Mouse (Mus musculus): ENCODE measurements at regions not wholly inside any gene's neighbourhood (a gene's known extent, or its start where the extent isn't known, plus 50 kb on each side); places are given as distances from the start of the nearest gene placed in this dataset.

GRCm38 (mm10) chr2:84072881-84073583, 82.7 kb downstream of the Gm13691 start:
- 56% methylated on average over 8 of the region's 8 CpGs for WGBS
- no peak overlapping the region for H3K4me3 ChIP-seq (replicated peaks)
- H3K9ac ChIP-seq, result no peak overlapping the region
- no peaks in the 10 kb centered on the region for H3K27me3 ChIP-seq (replicated peaks)
- H3K27ac ChIP-seq, result no peak overlapping the region
- H3K36me3 ChIP-seq, result no peaks in the 10 kb centered on the region
- no peak for ATAC-seq (ENCODE audit: insufficient read depth, low FRiP score, low read depth)
- H3K4me2 ChIP-seq, result no peak overlapping the region
- H3K4me1 ChIP-seq, result no peaks in the 10 kb centered on the region
- no peaks in the 10 kb centered on the region for H3K9me3 ChIP-seq

GRCm38 (mm10) chr2:84075944-84076343, 85.6 kb downstream of the Gm13691 start:
- Histone ChIP-seq H3K4me1 (no peaks in the 10 kb centered on the region), H3K4me3 (replicated peaks) (no peak overlapping the region), H3K9ac (no peak overlapping the region), H3K27ac (no peak overlapping the region), H3K27me3 (replicated peaks) (no peaks in the 10 kb centered on the region), H3K9me3 (no peaks in the 10 kb centered on the region), H3K36me3 (no peaks in the 10 kb centered on the region), H3K4me2 (no peak overlapping the region)
- WGBS, result 82% methylated on average over 3 of the region's 3 CpGs
- ATAC-seq (ENCODE audit: insufficient read depth, low FRiP score, low read depth), result no peak

- Histone ChIP-seq H3K36me3 (no peaks in the 10 kb centered on the region), H3K9me3 (no peaks in the 10 kb centered on the region), H3K4me1 (no peaks in the 10 kb centered on the region), H3K4me3 (replicated peaks) (no peak overlapping the region), H3K27me3 (replicated peaks) (no peaks in the 10 kb centered on the region), H3K9ac (no peak overlapping the region), H3K4me2 (no peak overlapping the region), H3K27ac (no peak overlapping the region)
- WGBS, result 33% methylated on average over 8 of the region's 8 CpGs
- peak; percentile 84; the same call in 1 of the 2 replicates for ATAC-seq (ENCODE audit: insufficient read depth, low FRiP score, low read depth)
Observed at GRCm38 (mm10) chr2:84079284-84079683, 88.9 kb downstream of the Gm13691 start.

- WGBS, result 19% methylated on average over 3 of the region's 3 CpGs
- Histone ChIP-seq H3K27me3 (replicated peaks) (no peaks in the 10 kb centered on the region), H3K36me3 (no peaks in the 10 kb centered on the region), H3K4me3 (replicated peaks) (no peak overlapping the region), H3K4me1 (no peaks in the 10 kb centered on the region), H3K27ac (no peak overlapping the region), H3K9ac (no peak overlapping the region), H3K4me2 (no peak overlapping the region), H3K9me3 (no peaks in the 10 kb centered on the region)
- ATAC-seq (ENCODE audit: insufficient read depth, low FRiP score, low read depth), result no peak
Observed at GRCm38 (mm10) chr2:84080228-84080627, 89.9 kb downstream of the Gm13691 start.

GRCm38 (mm10) chr2:84094751-84095150, 104.4 kb downstream of the Gm13691 start:
- no peaks in the 10 kb centered on the region for H3K27me3 ChIP-seq (replicated peaks)
- H3K27ac ChIP-seq, result no peak overlapping the region
- 81% methylated on average over 1 of the region's 1 CpGs for WGBS
- no peaks in the 10 kb centered on the region for H3K4me1 ChIP-seq
- H3K36me3 ChIP-seq, result no peaks in the 10 kb centered on the region
- H3K9me3 ChIP-seq, result no peaks in the 10 kb centered on the region
- H3K4me2 ChIP-seq, result no peak overlapping the region
- no peak overlapping the region for H3K9ac ChIP-seq
- no peak overlapping the region for H3K4me3 ChIP-seq (replicated peaks)
- no peak for ATAC-seq (ENCODE audit: insufficient read depth, low FRiP score, low read depth)

- no peaks in the 10 kb centered on the region for H3K27me3 ChIP-seq (replicated peaks)
- no peak overlapping the region for H3K27ac ChIP-seq
- ATAC-seq (ENCODE audit: insufficient read depth, low FRiP score, low read depth), result no peak
- H3K4me3 ChIP-seq (replicated peaks), result no peak overlapping the region
- H3K9me3 ChIP-seq, result no peaks in the 10 kb centered on the region
- H3K4me2 ChIP-seq, result no peak overlapping the region
- H3K36me3 ChIP-seq, result no peaks in the 10 kb centered on the region
- H3K4me1 ChIP-seq, result no peaks in the 10 kb centered on the region
- no peak overlapping the region for H3K9ac ChIP-seq
- 70% methylated on average over 4 of the region's 4 CpGs for WGBS
Observed at GRCm38 (mm10) chr2:84098746-84099145, 108.4 kb downstream of the Gm13691 start.

GRCm38 (mm10) chr2:84113562-84113961, 123.2 kb downstream of the Gm13691 start:
- H3K27me3 ChIP-seq (replicated peaks), result no peaks in the 10 kb centered on the region
- H3K27ac ChIP-seq, result no peak overlapping the region
- no peak overlapping the region for H3K4me2 ChIP-seq
- WGBS, result 50% methylated on average over 6 of the region's 6 CpGs
- no peaks in the 10 kb centered on the region for H3K4me1 ChIP-seq
- H3K4me3 ChIP-seq (replicated peaks), result no peak overlapping the region
- H3K36me3 ChIP-seq, result no peaks in the 10 kb centered on the region
- no peaks in the 10 kb centered on the region for H3K9me3 ChIP-seq
- no peak overlapping the region for H3K9ac ChIP-seq
- no peak for ATAC-seq (ENCODE audit: insufficient read depth, low FRiP score, low read depth)

GRCm38 (mm10) chr2:84119839-84120238, 129.5 kb downstream of the Gm13691 start:
- no peaks in the 10 kb centered on the region for H3K4me1 ChIP-seq
- H3K4me3 ChIP-seq (replicated peaks), result no peak overlapping the region
- 92% methylated on average over 2 of the region's 2 CpGs for WGBS

GRCm38 (mm10) chr2:84127586-84127985, 137.2 kb downstream of the Gm13691 start:
- Histone ChIP-seq H3K4me2 (no peak overlapping the region), H3K36me3 (no peaks in the 10 kb centered on the region), H3K4me1 (no peaks in the 10 kb centered on the region), H3K27ac (no peak overlapping the region), H3K9me3 (no peaks in the 10 kb centered on the region), H3K9ac (no peak overlapping the region), H3K27me3 (replicated peaks) (no peaks in the 10 kb centered on the region), H3K4me3 (replicated peaks) (no peak overlapping the region)
- ATAC-seq (ENCODE audit: insufficient read depth, low FRiP score, low read depth), result no peak
- 79% methylated on average over 3 of the region's 3 CpGs for WGBS

More at GRCm38 (mm10) chr2:84119839-84120238, 129.5 kb downstream of the Gm13691 start:
- Histone ChIP-seq H3K9me3 (no peaks in the 10 kb centered on the region), H3K27me3 (replicated peaks) (no peaks in the 10 kb centered on the region), H3K36me3 (no peaks in the 10 kb centered on the region), H3K9ac (no peak overlapping the region), H3K4me2 (no peak overlapping the region), H3K27ac (no peak overlapping the region)
- ATAC-seq (ENCODE audit: insufficient read depth, low FRiP score, low read depth), result no peak

GRCm38 (mm10) chr2:84161742-84162141, 171.4 kb downstream of the Gm13691 start:
- no peak overlapping the region for H3K9ac ChIP-seq
- no peaks in the 10 kb centered on the region for H3K4me1 ChIP-seq
- no peak overlapping the region for H3K4me2 ChIP-seq
- no peak overlapping the region for H3K27ac ChIP-seq
- H3K36me3 ChIP-seq, result no peaks in the 10 kb centered on the region
- ATAC-seq (ENCODE audit: insufficient read depth, low FRiP score, low read depth), result no peak
- H3K4me3 ChIP-seq (replicated peaks), result no peak overlapping the region
- H3K27me3 ChIP-seq (replicated peaks), result no peaks in the 10 kb centered on the region
- no peaks in the 10 kb centered on the region for H3K9me3 ChIP-seq

GRCm38 (mm10) chr2:84173450-84173849, 183.1 kb downstream of the Gm13691 start:
- Histone ChIP-seq H3K4me2 (no peak overlapping the region), H3K36me3 (no peaks in the 10 kb centered on the region), H3K27me3 (replicated peaks) (no peaks in the 10 kb centered on the region), H3K9ac (no peak overlapping the region), H3K9me3 (no peaks in the 10 kb centered on the region), H3K27ac (no peak overlapping the region), H3K4me1 (no peaks in the 10 kb centered on the region), H3K4me3 (replicated peaks) (no peak overlapping the region)
- ATAC-seq (ENCODE audit: insufficient read depth, low FRiP score, low read depth), result no peak
- 83% methylated on average over 3 of the region's 3 CpGs for WGBS

GRCm38 (mm10) chr2:84183624-84184287, 193.4 kb downstream of the Gm13691 start:
- WGBS, result 21% methylated on average over 5 of the region's 5 CpGs
- Histone ChIP-seq H3K4me1 (no peaks in the 10 kb centered on the region), H3K4me3 (replicated peaks) (no peak overlapping the region), H3K27ac (no peak overlapping the region), H3K9ac (no peak overlapping the region), H3K9me3 (no peaks in the 10 kb centered on the region), H3K36me3 (no peaks in the 10 kb centered on the region), H3K4me2 (0 out of 2 replicates have a peak overlapping the region, but pooled peaks have one; percentile 6), H3K27me3 (replicated peaks) (no peaks in the 10 kb centered on the region)
- ATAC-seq (ENCODE audit: insufficient read depth, low FRiP score, low read depth), result no peak
